Mouse (Mus musculus): ENCODE results near the gene Emp1.
A peak's percentile ranks its signal among the peaks of the same experiment; 100 is the strongest.

The Emp1 gene

DNA sequence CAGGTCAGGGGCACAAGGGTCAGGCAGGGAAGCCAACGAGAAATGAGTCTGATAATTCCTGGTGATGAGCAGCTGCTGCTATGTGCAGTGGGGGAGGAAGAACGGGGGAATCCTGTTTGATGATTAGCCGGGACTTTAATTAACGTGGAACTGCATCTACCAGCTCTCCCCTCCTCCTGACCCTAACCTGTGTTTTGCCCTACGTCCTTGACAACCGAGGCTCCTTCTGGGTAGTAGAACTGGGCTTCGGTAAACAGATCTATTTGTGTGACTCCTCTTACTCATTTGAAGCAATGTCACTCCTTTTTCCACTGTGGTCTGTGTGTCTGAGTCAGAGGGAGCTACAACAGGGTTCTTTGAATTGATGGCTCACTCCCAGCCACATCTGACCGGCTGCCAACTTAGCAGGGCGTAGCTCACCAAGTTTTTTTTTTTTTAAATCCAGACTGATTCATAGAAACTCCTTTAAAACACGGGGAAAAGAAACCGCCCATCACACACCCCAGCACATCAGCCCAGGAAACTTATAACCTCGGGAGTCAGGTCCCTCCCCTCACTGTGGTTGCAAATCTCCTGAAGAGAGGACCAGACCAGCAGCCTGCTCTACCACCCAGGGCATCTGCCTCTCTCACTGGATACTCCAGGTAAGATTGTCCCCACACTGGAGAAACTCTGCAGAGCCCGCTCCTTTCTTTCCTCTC is at the start of gene Emp1:
Emp1 (plus strand) TSS at position 87 of the 701 bp plus-strand sequence.
- DNase-seq = no peak

DNA sequence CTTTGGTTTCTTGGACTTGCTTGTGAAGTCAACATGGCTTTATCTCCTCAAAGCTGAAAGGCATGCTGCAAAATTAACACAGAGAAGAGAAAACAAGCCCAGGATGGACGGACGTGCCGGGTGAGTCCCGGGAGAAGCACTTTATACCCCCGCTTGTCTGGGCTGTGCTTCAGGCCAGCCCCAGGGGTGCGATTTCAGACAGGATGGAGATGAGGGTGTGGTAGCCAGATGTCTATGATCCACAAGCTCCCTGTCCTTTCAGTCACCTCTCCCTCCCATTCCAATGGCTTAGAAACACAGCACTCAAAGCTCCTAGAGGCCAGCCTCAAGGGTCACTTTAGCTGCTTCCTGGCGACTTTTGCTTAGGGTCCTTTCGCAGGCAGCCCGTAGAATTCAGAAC is 48.4 kb upstream of the Emp1 start:
- DNase-seq = no peak

DNA sequence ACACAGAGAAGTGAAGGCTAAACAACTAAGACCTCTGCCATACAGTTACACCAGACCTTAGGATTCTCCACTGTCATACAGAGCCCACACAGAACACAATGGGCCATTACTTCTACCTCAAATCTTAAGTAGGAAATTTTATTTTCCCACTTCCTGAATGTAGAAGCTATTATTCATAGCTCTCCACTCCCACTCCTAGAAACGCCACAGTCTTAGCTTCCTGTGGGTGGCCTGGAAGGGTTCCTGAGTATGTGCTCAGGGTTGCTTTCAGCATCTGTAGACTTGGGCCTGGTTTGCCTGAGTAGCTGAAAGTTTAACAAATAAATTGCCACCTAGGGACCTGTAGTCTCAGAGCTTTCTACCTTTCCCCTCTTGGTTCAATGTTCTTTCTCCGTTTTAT is 46.2 kb upstream of the Emp1 start:
- no peak for DNase-seq

DNA sequence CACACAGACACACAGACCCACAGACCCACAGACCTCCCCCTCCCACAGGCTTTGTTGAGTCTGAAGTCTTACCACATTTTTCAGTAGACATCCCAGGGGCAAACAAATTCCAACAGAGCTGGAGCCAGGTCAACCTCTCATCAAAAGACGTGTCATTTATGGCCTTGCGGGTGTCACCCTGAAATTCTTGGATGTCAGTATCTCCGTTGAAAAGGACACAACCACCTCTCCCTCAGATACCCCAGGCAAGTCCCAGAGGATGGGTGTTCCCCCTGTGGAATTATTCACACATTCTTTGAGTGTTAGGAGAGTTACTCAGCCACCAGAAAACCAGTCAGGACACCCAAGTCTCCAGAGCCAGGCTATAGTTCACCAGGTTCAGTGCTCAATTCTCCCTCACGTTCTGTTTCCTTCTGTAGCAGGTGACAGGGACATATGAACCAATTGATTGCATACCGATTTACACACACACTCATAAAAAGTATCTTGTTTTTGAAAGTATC is 42.9 kb upstream of the Emp1 start:
- no peak for DNase-seq

DNA sequence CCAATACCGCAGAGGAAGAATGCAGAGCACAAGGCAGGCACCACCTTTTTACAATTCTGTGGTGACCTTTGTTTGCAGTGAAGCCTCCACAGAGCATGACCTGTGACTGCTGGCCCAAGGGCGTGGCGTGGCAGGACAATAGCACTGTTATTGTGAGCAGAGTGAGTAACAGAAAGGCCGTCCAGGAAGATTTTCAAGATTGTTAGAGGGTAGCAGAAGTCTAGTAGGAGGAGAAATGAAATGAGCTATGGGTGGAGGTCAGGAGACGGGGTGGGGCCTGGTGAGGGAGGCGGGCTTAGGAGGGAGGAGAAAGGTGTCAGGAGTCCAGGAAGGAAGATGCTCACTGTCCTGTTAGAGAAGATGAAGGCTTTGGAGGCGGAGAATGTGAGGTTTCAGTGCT is 39.6 kb upstream of the Emp1 start:
- peak; percentile 40 for DNase-seq

DNA sequence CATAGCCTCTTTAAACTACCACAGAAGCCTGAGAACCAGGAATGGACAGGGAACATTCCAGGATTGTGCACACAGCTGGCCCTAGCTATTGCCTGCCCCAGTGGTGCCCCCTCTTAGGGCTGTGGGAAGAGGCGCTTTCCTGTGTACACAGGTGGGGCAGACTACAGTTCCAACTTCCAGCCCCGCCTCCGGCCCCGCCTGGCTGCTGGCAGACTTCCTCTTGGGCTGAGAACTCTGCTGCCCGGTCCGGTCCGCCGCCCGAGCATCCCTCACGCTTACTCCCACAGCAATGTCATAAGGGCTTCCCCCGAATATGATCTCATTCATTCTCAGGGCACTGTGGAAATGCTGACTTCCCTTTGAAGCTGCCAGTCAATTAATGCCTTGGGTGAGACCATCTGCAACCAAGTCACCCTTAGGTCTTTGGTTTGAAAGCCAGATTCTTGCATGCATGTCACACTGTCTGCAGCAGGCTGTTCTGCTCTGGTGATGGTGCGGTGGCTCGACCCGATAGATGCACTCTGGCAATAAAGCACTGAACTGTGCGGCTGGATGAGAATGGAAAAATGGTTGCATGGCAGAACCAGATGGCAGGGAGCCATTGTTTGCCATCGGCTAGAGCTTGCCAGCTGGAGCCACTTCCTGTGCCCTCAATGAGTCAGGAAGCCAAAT is 38.9 kb upstream of the Emp1 start:
- peak; percentile 82 for DNase-seq

DNA sequence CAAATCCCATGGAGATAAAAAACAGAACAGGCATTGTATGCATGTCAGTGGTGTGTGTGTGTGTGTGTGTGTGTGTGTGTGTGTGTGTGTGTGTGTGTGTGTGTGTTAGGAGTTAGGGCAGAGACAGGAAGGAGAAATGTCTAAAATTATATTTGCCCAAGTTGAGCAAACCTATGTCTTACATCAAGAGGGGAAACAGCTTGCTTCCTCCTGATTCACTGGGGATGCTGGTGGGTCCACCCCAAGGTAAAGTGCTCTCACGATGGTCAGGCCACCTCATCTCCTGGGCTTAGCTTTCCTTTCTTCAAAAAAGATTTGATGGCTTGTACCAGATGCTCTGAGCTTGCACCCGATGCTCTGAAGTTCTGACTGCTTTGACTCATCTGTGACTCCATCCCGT is 38.2 kb upstream of the Emp1 start:
- DNase-seq = peak; percentile 20

DNA sequence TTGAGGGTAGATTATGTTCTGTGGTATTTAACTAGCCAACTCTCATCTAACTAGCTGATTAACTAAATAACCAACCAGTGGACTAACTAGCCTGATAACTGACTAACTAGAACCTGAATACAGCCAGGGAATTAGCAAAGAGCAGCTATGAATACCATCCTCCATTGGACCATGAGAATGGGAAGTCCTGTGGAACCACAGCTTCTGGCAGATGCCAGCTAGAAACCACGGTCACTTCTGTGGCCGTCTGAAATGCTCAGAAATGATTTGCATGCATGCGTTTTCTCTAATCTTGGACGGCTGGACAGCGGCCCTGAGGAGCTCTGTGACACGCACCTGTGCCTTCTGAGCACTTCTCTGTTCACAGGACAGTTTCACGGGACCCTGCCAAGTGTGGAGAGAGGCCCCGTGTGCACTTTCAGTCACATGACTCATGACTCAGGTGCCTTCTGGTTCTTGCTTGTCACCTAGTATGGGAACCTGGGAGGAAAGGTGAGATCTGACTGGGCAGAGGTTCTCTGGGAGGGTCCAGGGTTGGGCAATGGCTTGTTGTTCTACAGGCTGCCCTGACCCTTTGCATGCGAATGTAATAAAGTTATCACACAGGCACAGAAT is 37.6 kb upstream of the Emp1 start:
- peak; percentile 35 for DNase-seq

DNA sequence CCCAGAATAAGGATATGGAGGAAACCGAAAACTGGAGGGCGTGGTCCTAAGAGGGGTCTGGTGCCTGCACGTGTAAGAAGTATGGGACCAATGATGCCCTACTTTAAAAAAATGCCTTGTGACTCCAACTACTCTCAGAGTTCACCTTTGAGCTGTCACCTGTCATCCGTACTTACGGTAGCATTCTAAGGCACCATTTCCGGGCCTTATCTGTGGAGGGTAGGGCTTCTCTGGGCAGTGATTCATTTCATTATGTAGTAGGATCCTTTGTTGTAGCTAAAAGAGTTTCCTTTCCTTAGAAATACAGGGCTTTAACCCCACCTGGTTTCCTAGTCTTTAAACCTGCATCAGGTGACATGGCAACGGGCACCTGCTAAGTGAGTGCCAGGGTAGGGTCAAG is 35.5 kb upstream of the Emp1 start:
- DNase-seq = no peak

DNA sequence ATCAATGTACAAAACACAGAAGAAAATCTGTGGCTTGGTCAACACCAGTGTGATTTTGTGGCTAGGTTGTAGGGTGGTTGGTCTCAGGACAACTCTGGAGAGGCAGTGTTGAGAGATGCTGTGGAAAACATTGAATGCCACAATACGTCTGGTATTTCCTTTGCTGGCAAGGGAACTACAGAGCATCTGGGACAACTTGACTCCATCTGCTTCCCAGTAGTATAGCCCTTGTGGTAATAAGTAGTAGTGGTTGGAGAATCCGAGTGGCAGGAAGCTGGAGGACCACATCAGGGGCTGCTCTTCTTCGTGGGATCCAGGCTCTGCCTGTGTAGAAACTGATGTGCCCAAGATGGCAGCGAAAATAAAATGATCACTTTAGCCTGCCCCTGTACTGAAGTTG is 30.4 kb upstream of the Emp1 start:
- DNase-seq = no peak

DNA sequence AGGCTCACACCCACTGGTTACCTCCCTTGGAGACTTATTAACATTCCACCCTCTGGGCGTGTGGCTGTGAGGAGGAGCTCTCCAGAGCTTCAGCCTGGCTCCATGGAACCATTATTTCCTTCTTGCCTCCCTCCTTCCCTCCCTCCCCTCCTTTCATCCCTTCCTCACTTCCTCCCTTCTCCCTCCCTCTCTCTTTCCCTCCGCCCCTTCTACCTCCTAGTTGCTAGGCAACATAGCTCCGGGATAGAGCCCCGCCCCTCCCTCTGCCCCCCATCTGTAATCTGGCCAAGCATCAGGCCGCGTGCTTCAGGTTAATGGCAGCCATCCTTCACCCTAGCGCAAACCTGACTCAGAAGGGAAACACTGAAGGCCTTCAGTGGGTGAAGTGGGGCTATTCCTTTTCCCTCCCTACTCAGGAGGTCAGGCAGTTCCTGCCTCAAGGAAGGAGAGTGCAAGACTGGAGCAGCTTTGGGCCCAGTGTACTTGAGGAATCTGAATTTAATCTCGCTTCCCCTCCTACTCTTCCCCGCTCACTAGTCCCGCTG is 29.5 kb upstream of the Emp1 start:
- no peak for DNase-seq

DNA sequence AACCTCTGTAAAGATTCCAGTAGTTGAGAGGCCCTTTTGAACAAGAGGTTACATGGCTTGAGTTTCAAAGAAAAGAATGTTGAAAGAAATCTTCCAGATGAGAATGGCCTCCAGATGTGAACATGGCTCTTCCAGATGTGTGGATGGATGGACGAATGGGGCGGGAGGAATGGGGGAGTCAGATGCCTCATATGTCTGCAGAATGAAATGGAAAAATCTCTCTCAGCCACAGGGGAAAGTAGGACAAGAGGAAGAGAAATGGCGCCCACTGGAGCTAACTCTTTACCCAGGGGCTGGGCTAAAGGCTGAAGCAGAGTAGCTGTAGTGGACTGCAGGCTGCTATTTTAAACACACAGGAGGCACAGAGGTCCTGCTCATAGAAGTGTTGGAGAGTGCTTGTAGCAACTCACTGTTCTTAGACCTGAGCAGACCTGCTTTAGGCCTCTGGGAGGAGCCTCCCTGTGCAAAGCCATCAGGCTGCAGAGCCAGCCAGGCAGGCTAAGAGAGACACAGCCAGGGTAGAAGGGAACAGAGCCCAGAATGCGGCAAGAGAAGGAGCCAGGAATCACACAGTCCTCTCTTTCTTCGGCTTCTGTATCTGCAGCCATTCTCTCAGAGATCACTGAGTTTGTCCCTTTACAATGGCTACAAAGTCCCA is 28.2 kb upstream of the Emp1 start:
- DNase-seq = no peak

DNA sequence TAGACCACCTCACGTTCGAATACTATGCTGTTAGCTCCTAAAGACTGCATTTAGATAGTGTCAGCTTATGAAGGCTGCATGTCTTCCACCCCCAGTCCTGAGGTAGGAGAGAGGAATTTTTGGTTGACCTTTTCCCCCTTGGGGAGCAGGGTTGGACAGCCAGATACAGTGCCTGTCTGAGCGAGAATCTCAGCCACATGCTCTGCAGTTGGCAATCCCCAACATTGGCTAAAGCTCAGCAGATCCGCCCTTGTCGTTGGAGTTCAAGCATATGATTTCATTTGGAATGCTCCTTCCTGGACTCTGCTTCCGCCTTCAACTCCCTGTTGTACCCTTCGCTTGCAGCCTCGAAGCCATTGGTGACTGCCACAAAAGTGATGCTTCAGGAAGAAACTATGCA is 26.0 kb upstream of the Emp1 start:
- no peak for DNase-seq

DNA sequence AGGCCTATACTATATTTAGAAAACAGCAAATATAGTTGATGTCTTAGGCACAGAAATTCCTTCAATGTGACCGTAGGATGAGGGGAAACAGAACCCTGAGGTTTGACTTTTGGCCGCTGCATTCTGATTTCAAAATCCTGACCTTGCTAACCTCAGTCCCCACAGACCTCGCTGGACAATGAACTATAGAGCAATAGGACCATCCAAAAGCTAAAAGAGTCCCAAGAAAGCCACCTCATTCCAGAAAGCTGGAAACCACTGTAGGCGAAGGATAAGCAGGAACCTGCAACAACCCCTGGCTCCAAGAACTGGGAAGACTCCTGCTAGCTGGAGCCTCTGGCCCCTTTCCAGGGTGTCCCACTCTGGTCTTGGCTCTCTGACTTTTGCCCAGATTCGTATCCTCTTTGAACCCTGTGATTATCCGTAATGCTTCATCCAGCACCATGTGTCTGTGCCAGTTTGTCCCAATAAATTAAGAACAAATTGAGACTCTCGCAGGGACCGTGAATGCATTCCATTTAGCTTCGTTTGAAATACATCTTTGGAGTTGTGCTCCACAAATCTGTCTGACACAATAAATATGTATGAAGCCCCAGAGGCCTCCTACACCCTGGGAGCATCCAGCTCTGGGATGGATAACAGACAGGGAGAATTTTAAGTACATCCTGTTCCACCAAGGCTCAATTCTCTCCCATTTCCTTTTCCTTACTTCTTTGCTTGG is 21.8 kb upstream of the Emp1 start:
- no peak for DNase-seq

DNA sequence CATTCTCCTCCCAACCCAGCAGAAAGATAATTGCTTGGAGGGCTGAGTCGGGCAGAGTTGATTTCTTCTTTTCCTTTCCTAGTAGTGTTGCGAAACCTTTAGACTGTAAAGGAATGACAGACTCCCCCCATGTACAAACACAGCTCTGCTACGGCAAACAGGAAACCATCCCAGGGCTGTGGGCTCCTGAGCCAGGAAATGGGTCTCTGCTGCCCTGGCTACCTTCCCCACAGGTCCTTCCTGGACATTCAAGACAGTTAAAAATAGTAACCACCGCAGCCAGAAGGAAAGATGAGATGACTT is 21.3 kb upstream of the Emp1 start:
- no peak for DNase-seq

DNA sequence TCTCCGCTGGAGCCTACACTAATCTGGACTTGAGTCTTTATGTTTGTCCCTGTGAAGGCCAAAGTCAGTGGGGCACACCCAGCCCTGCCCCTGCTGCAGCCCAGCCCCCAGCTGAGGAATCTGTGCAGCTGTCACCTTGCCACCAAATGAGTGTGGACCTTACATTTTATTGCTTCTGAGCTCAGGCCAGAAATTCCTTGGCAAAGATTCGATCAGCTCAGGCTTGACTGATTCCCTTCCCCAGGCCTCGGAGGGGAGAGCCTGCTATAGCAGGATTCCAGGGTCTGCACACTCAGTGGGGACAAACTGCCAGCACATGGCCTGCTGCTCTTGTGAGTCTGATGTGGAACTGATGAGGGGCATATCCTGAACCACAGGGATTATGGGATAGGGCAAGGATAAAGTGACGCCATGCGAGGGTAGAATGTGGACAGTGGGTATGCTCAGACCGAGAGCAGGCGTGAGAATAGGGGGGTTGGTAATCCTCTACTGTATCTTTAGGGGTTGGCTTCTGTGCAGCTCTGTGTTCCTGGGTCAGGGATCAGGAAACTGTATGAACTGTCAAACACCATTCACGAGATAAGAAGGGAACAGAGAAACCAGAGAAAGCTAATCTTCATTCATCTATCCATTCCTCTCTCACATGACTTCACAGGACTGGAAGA is 10.6 kb upstream of the Emp1 start:
- DNase-seq = no peak

DNA sequence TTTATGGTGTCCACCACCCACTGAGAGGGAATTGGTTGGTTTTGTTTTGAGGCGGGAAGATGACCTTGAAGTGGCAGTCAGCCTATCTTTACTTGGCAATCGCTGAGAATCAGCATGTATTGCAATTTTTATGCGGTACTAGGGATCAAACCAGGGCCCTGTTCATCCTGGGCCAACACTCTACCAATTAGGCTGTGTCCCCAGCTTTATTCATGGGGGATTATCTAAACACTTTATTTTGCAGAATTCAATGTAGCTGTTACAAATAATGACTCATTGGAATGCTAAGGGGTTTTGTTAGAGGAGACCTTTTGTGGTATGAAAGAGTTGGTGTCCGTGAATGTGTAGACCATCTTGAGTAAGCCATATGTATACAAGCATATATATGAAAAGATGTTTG is 9.8 kb upstream of the Emp1 start:
- no peak for DNase-seq

DNA sequence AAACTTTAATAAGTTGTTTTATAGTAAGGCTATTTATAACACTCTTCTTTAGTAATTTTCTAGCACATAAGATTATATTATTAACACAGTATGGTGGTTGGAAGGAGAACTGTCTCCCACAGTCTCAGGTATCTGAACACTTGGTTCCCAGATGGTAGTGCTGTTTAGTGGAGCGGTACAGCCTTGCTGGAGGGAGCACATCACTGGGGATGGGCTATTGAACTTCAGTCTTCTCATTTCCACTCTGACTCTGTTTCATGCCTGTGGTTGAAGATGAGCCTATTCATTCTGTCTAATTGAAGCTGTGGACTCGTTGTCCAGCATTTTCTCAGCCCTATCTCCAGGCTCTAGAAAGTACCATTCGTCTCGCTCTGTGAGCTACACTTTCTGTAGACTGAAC is 7.4 kb upstream of the Emp1 start:
- no peak for DNase-seq

DNA sequence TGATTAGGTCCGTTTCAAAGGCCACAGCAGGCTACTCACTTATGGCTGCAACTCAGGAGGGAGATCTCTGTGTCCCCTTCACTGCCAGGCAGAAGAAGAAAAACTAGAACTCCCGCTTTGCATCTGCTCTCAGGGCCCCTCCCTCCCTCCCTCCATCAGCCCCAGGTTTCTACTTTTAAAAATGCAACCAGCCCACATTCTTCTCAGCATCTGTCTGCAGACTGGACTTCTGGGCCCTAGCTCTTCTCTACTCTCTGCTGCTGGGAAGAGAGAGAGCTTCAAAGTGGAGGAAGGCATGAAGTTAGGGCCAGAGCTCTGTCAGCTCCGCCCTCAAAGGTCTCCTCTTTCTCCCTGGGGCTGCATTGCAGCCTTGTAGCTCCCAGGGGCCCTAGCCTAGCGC is 2.0 kb upstream of the Emp1 start:
- no peak for DNase-seq

DNA sequence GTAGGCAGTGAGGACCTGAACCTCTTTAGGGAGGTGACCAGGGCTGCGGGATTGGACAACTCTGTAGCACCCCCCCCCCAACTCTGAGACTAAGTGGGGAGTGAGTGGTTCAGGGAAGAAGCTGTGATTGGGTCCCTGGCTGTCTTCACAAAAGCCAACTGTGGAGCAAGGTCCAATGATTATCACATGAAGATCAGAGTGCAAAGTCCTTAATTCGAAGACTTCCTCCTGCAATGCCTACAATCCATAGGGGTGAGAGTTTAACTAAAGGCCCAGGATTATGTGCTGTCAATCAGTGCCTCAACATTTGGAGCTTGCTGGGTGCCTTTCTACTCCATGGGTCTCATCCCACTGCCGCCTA is 267 bp upstream of the Emp1 start:
- DNase-seq = no peak

DNA sequence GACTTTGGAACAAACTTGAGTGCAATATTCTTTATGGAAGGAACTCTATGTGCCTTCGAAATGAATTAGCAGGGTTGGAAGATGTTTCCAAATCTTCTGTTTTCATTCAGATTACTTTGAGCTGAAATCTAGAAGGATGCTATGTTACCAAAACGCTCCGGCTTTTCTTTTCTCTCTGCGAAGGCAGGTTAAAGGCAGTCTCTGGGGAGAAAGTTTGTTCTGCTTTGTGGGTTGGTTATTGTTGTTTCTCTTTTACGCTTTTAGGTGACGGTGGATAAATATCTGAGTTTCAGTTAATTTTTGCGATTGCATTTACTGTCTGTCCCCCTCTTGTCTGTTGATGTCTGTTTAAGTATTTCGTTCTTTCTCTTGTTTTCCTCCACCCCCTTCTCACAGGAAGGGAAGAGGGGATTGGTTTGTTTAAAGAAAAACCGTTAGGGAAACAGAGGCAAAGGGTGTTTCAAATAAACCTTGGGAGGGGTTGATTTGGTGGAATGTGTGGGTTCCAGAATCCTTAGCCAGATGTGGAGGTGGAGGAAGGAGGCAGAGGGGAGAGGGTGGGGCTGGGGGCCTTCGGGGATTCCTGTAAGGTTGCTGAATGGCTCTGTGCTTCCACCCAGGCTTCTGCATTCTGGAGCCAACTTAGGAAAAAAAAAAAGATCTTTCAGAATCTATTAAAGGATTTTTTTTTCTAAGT is 1.1 kb downstream of the Emp1 start:
- no peak for DNase-seq

Data from thymus, postnatal 4 days (tissue).